Mouse (Mus musculus): ENCODE results near the gene Abcc4.

GRCm38 (mm10) chr14:118434842-118435241 lies 271.2 kb downstream of the Abcc4 start:
- TF ChIP-seq TAL1 (IDR thresholded peaks at IDR 0.05; ENCODE audit: low read length), result no peak
- TF ChIP-seq GATA1 (IDR thresholded peaks at IDR 0.05; ENCODE audit: low read length), result no peak

Measured in erythroblast, embryonic 14.5 days (primary cell).